Mouse (Mus musculus) megakaryocyte, embryonic 14.5 days (primary cell): ENCODE measurements around the gene Mymk.

Experiments used
- FLI1 ChIP-seq: IDR thresholded peaks from 2 replicates; pipeline ENCODE4 v1.6.1; 2012; ENCODE audit warnings: low read length, inconsistent platforms, mixed read lengths
- GATA1 ChIP-seq: IDR thresholded peaks from 3 replicates; pipeline ENCODE4 v1.6.1; 2012; ENCODE audit warnings: mixed read lengths, low read length, inconsistent platforms, borderline replicate concordance

GRCm38 (mm10) chr2:27077655-27078244 lies 5.8 kb upstream of the Mymk start:
- no peak for TF ChIP-seq GATA1
- TF ChIP-seq FLI1, result no peak
